Mouse (Mus musculus) limb, embryonic 12.5 days (tissue): ENCODE results near the gene Dcaf1. TPM values are rescaled to one million over a fixed set of nuclear protein-coding genes. Genes with fewer than 3 reads are reported as not detected.
A peak's percentile ranks its signal among the peaks of the same experiment; 100 is the strongest.

ENCODE experiments used
- ATAC-seq: fragments of 200-750 bp; cut with Nextera tagmentation; 2 replicates; pipeline ENCODE4 v1.8.0; 2017; ENCODE audit warnings: low read depth, moderate TSS enrichment; ENCODE audit not compliant: insufficient number of reproducible peaks, insufficient read depth, low FRiP score, low TSS enrichment
- H3K27ac ChIP-seq: fragments of 300-500 bp; sonication (generic); 2 replicates; pipeline ENCODE4 v1.5.1; 2016; ENCODE audit warnings: mild to moderate bottlenecking, moderate library complexity
- H3K27me3 ChIP-seq: fragments of 300-500 bp; sonication (generic); 2 replicates; pipeline ENCODE4 v1.6.1; 2016; ENCODE audit warnings: mild to moderate bottlenecking, moderate library complexity
- H3K36me3 ChIP-seq: fragments of 300-500 bp; sonication (generic); 2 replicates; pipeline ENCODE4 v1.6.1; 2016; ENCODE audit warnings: mild to moderate bottlenecking, moderate library complexity
- H3K4me1 ChIP-seq: fragments of 300-500 bp; sonication (generic); replicated peaks from 2 replicates; pipeline ENCODE4 v1.6.1; 2016
- H3K4me2 ChIP-seq: fragments of 300-500 bp; sonication (generic); 2 replicates; pipeline ENCODE4 v1.6.1; 2016; ENCODE audit warnings: mild to moderate bottlenecking, moderate library complexity
- H3K4me3 ChIP-seq: fragments of 300-500 bp; sonication (generic); replicated peaks from 2 replicates; pipeline ENCODE4 v1.5.1; 2016; ENCODE audit warnings: mild to moderate bottlenecking
- H3K9ac ChIP-seq: fragments of 300-500 bp; sonication (generic); replicated peaks from 2 replicates; pipeline ENCODE4 v1.6.1; 2016; ENCODE audit warnings: mild to moderate bottlenecking, moderate library complexity
- H3K9me3 ChIP-seq: fragments of 300-500 bp; sonication (generic); 2 replicates; pipeline ENCODE4 v1.6.1; 2016; ENCODE audit warnings: mild to moderate bottlenecking, moderate library complexity
- WGBS: fragments of 180-500 bp; shearing (Covaris S2); methylation state at CpG from one replicate; pipeline ENCODE4 v1.1.7; 2016; 5-methylcytosine and 5-hydroxymethylcytosine counted together
- polyA plus RNA-seq: library from polyadenylated mRNA; unstranded; fragments of >200 nt; fragmentation: Nextera tagmentation; extraction: Ambion mirVana; gene quantifications from 2 replicates; pipeline ENCODE4 v1.2.1, GENCODE M21; 2016

Gene Dcaf1
- polyA plus RNA-seq, 1 experiment from 2014 or later, result 22.3 TPM

GRCm38 (mm10) chr9:106889321-106889720 lies 67.6 kb downstream of the Dcaf1 start:
- Histone ChIP-seq H3K36me3 (peaks cover 48% of the 10 kb centered on the region), H3K4me2 (no peak overlapping the region), H3K9me3 (no peaks in the 10 kb centered on the region), H3K4me3 (no peak overlapping the region), H3K27ac (no peak overlapping the region), H3K4me1 (peaks cover 50% of the 10 kb centered on the region), H3K9ac (no peak overlapping the region), H3K27me3 (no peaks in the 10 kb centered on the region)
- ATAC-seq, result no peak
- 83% methylated on average over 9 of the region's 9 CpGs for WGBS

- Histone ChIP-seq H3K36me3 (peaks cover 34% of the 10 kb centered on the region), H3K4me3 (peak overlapping the region; percentile 93), H3K27me3 (no peaks in the 10 kb centered on the region), H3K27ac (no peak overlapping the region), H3K4me2 (peak overlapping the region; percentile 65), H3K9ac (peak overlapping the region; percentile 89), H3K9me3 (no peaks in the 10 kb centered on the region), H3K4me1 (peaks cover 36% of the 10 kb centered on the region)
- ATAC-seq, result no peak
- 68% methylated on average over 8 of the region's 8 CpGs for WGBS
These were observed 69.0 kb downstream of the Dcaf1 start for GRCm38 (mm10) chr9:106890496-106891240.

- no peaks in the 10 kb centered on the region for H3K27me3 ChIP-seq
- peak overlapping the region; percentile 89 for H3K9ac ChIP-seq
- no peaks in the 10 kb centered on the region for H3K9me3 ChIP-seq
- peak overlapping the region; percentile 90 for H3K27ac ChIP-seq
- H3K4me3 ChIP-seq, result peak overlapping the region; percentile 93
- peaks cover 34% of the 10 kb centered on the region for H3K36me3 ChIP-seq
- peaks cover 36% of the 10 kb centered on the region for H3K4me1 ChIP-seq
- no peak for ATAC-seq
- 1% methylated on average over 17 of the region's 17 CpGs for WGBS
- H3K4me2 ChIP-seq, result peak overlapping the region; percentile 65
These were observed 69.7 kb downstream of the Dcaf1 start for GRCm38 (mm10) chr9:106891341-106891741.

GRCm38 (mm10) chr9:106891829-106892551 lies 70.3 kb downstream of the Dcaf1 start, which contains the start of gene Manf:
Gene Manf (minus strand): TSS chr9:106891979.
- Histone ChIP-seq H3K4me1 (peaks cover 36% of the 10 kb centered on the region), H3K4me2 (peak within 1 kb of the TSS; percentile 78), H3K9ac (peak within 1 kb of the TSS; percentile 89), H3K27me3 (no peaks in the 10 kb centered on the region), H3K27ac (peak within 1 kb of the TSS; percentile 91), H3K36me3 (peaks cover 34% of the 10 kb centered on the region), H3K4me3 (peak within 1 kb of the TSS; percentile 93), H3K9me3 (no peaks in the 10 kb centered on the region)
- under 1% methylated on average over 59 of the region's 59 CpGs for WGBS
- peak; percentile 99 for ATAC-seq

- peak overlapping the region; percentile 78 for H3K4me2 ChIP-seq
- peak overlapping the region; percentile 75 for H3K9ac ChIP-seq
- H3K27me3 ChIP-seq, result no peaks in the 10 kb centered on the region
- H3K36me3 ChIP-seq, result peaks cover 33% of the 10 kb centered on the region
- H3K4me1 ChIP-seq, result peaks cover 32% of the 10 kb centered on the region
- ATAC-seq, result no peak
- no peaks in the 10 kb centered on the region for H3K9me3 ChIP-seq
- WGBS, result 1% methylated on average over 9 of the region's 9 CpGs
- H3K4me3 ChIP-seq, result peak overlapping the region; percentile 93
- peak overlapping the region; percentile 91 for H3K27ac ChIP-seq
These were observed 70.8 kb downstream of the Dcaf1 start for GRCm38 (mm10) chr9:106892552-106892875.

GRCm38 (mm10) chr9:106893327-106893726 lies 71.7 kb downstream of the Dcaf1 start:
- no peaks in the 10 kb centered on the region for H3K9me3 ChIP-seq
- ATAC-seq, result no peak
- no peak overlapping the region for H3K27ac ChIP-seq
- H3K4me2 ChIP-seq, result peak overlapping the region; percentile 78
- peaks cover 25% of the 10 kb centered on the region for H3K36me3 ChIP-seq
- H3K4me3 ChIP-seq, result 0 out of 2 replicates have a peak overlapping the region, but pooled peaks have one; percentile 1
- no peaks in the 10 kb centered on the region for H3K27me3 ChIP-seq
- H3K4me1 ChIP-seq, result peaks cover 26% of the 10 kb centered on the region
- H3K9ac ChIP-seq, result no peak overlapping the region
- 53% methylated on average over 3 of the region's 3 CpGs for WGBS

GRCm38 (mm10) chr9:106898901-106899300 lies 77.2 kb downstream of the Dcaf1 start:
- Histone ChIP-seq H3K4me1 (no peaks in the 10 kb centered on the region), H3K27me3 (no peaks in the 10 kb centered on the region), H3K9me3 (no peaks in the 10 kb centered on the region), H3K9ac (no peak overlapping the region), H3K27ac (no peak overlapping the region), H3K4me3 (no peak overlapping the region), H3K36me3 (no peaks in the 10 kb centered on the region), H3K4me2 (no peak overlapping the region)
- WGBS, result 72% methylated on average over 1 of the region's 1 CpGs
- no peak for ATAC-seq

DNA sequence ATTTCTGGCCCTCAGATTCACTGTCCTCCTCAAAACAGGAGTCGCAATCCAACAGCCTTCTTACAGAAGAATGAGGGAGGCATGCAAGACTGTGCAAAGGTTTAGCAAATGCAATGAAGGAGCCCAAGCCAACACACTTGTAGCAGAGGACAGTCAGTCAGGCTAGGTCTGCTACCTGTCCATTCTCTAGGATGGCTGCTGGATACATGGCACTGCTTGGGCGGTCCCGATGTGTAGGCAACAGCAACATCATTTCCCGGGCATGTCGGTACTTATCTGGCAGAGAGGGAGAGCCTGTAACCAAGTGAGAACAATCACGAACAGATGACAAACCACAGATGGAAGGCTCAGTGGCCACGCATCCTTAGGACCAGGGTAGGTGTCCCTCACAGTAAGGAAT lies 79.9 kb downstream of the Dcaf1 start:
- 90% methylated on average over 7 of the region's 7 CpGs for WGBS

GRCm38 (mm10) chr9:106903099-106903790 lies 81.6 kb downstream of the Dcaf1 start:
- no peak overlapping the region for H3K9ac ChIP-seq
- WGBS, result 79% methylated on average over 4 of the region's 4 CpGs
- H3K4me2 ChIP-seq, result no peak overlapping the region
- ATAC-seq, result no peak
- no peaks in the 10 kb centered on the region for H3K27me3 ChIP-seq
- H3K4me1 ChIP-seq, result peaks cover 1% of the 10 kb centered on the region
- H3K4me3 ChIP-seq, result no peak overlapping the region
- no peaks in the 10 kb centered on the region for H3K9me3 ChIP-seq
- H3K36me3 ChIP-seq, result no peaks in the 10 kb centered on the region
- no peak overlapping the region for H3K27ac ChIP-seq

More for the DNA sequence above, 79.9 kb downstream of the Dcaf1 start:
- H3K9me3 ChIP-seq, result no peaks in the 10 kb centered on the region
- no peaks in the 10 kb centered on the region for H3K4me1 ChIP-seq
- H3K4me2 ChIP-seq, result no peak overlapping the region
- H3K36me3 ChIP-seq, result no peaks in the 10 kb centered on the region
- H3K27me3 ChIP-seq, result no peaks in the 10 kb centered on the region
- H3K9ac ChIP-seq, result no peak overlapping the region
- no peak overlapping the region for H3K4me3 ChIP-seq
- H3K27ac ChIP-seq, result no peak overlapping the region
- ATAC-seq, result no peak

GRCm38 (mm10) chr9:106903791-106904134 lies 82.1 kb downstream of the Dcaf1 start:
- no peak overlapping the region for H3K4me3 ChIP-seq
- no peaks in the 10 kb centered on the region for H3K27me3 ChIP-seq
- H3K9me3 ChIP-seq, result no peaks in the 10 kb centered on the region
- H3K27ac ChIP-seq, result no peak overlapping the region
- ATAC-seq, result no peak
- H3K9ac ChIP-seq, result no peak overlapping the region
- H3K4me2 ChIP-seq, result no peak overlapping the region
- WGBS, result 10% methylated on average over 1 of the region's 1 CpGs
- H3K36me3 ChIP-seq, result no peaks in the 10 kb centered on the region
- H3K4me1 ChIP-seq, result peaks cover 6% of the 10 kb centered on the region

DNA sequence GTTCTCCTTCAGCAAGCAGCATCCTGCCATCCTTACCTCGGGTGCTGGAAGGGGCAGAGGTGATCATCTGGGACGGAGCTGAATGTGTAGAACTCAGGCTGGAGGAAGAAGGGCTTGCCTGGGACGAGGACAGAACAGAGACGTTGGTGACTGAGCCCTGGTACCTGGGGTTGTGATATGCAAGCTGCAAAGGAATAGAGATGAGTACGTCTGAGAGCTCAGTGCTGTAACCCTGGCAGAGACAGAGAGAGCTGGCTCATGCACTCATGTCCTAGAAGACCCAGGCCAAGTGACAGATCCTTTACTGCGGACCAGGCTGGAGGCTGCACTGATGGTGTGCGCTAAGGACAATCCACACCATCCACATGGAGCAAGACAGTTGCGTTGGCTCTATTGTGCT lies 84.9 kb downstream of the Dcaf1 start:
- WGBS, result 88% methylated on average over 8 of the region's 8 CpGs
- H3K27me3 ChIP-seq, result no peaks in the 10 kb centered on the region
- no peak for ATAC-seq
- no peak overlapping the region for H3K4me3 ChIP-seq
- H3K9ac ChIP-seq, result no peak overlapping the region
- no peak overlapping the region for H3K4me2 ChIP-seq
- H3K36me3 ChIP-seq, result no peaks in the 10 kb centered on the region
- peaks cover 30% of the 10 kb centered on the region for H3K4me1 ChIP-seq
- H3K9me3 ChIP-seq, result no peaks in the 10 kb centered on the region
- no peak overlapping the region for H3K27ac ChIP-seq
